17 mouse cellular contexts compared by ENCODE assay signal in genomic region chr19:17094067-17094466, GRCm38 (mm10).
"Had no signal": no experiment of that assay in that cellular context is flagged by ENCODE, and none has a peak within 500 bp of the region (broad histone marks: within the 10 kb centered on the region; RNA-seq: fewer than 3 reads in every experiment).

No protein-coding gene starts in this region.

- H3K9me3 ChIP-seq: limb, embryonic 15.5 days; liver, embryonic 12.5 days; megakaryocyte, embryonic 14.5 days had no signal

- DNase-seq: kidney, adult 11 months; kidney, adult 9 months; kidney, postnatal 36 days; layer of hippocampus, adult 9-11 months; layer of hippocampus, postnatal 36 days; lung, embryonic 14.5 days; lung, postnatal 10 days; retina, postnatal 1 day; right cerebral cortex, postnatal 4 days; spleen, adult 18-20 months; thymus, adult 18-20 months; thymus, postnatal 14 days had no signal

- H3K4me2 ChIP-seq: limb, embryonic 15.5 days; liver, embryonic 12.5 days; lung, embryonic 14.5 days had no signal

- H3K9ac ChIP-seq: limb, embryonic 15.5 days; liver, embryonic 12.5 days; lung, embryonic 14.5 days had no signal

- H3K4me3 ChIP-seq: limb, embryonic 15.5 days; liver, embryonic 12.5 days; megakaryocyte, embryonic 14.5 days had no signal

- H3K4me1 ChIP-seq: limb, embryonic 15.5 days; liver, embryonic 12.5 days; megakaryocyte, embryonic 14.5 days had no signal

- H3K27ac ChIP-seq: kidney, postnatal 0 days; limb, embryonic 15.5 days; liver, embryonic 12.5 days; macrophage had no signal

- ATAC-seq: liver, embryonic 12.5 days had no signal

- H3K36me3 ChIP-seq: limb, embryonic 15.5 days; liver, embryonic 12.5 days had no signal

- H3K27me3 ChIP-seq: limb, embryonic 15.5 days had no signal
